Mouse (Mus musculus) intestine, embryonic 15.5 days (tissue): Measurements from ENCODE around the gene Sowahd. TPM values are rescaled to one million over a fixed set of nuclear protein-coding genes. Genes with fewer than 3 reads are reported as not detected.

Experiments
- polyA plus RNA-seq: library from polyadenylated mRNA; unstranded; fragments of >200 nt; fragmentation: Nextera tagmentation; extraction: Ambion mirVana; gene quantifications from 2 replicates; pipeline ENCODE4 v1.2.1, GENCODE M21; 2015

The Sowahd gene
- polyA plus RNA-seq, 1 experiment from 2014 or later, result not detected

Other genes starting within 250 kb of the Sowahd start
- gene Ube2a, start 174.9 kb upstream of the Sowahd start, polyA plus RNA-seq, result 103 and 115 TPM in 2 replicates
- 27.2 and 28.6 TPM in 2 replicates for gene C330007P06Rik, start 174.7 kb upstream of the Sowahd start, polyA plus RNA-seq
- 1.7 and 2.1 TPM in 2 replicates for gene Nkrf, start 145.9 kb upstream of the Sowahd start, polyA plus RNA-seq
- 13.1 and 13.6 TPM in 2 replicates for gene Sept6, start 57.1 kb upstream of the Sowahd start, polyA plus RNA-seq
- gene Rpl39, start 36.6 kb downstream of the Sowahd start, polyA plus RNA-seq, result 517 and 629 TPM in 2 replicates
- gene Upf3b, start 61.5 kb downstream of the Sowahd start, polyA plus RNA-seq, result 18.3 TPM in 2 replicates
- gene Nkap, start 78.0 kb downstream of the Sowahd start, polyA plus RNA-seq, result 11.4 and 12.3 TPM in 2 replicates
- 0.11 TPM in 1 of 2 replicates, not detected in the other for gene Akap14, start 120.0 kb downstream of the Sowahd start, polyA plus RNA-seq
- gene Ndufa1, start 142.3 kb downstream of the Sowahd start, polyA plus RNA-seq, result 385 and 424 TPM in 2 replicates
- gene Rnf113a1, start 142.4 kb downstream of the Sowahd start, polyA plus RNA-seq, result 8.3 and 9.3 TPM in 2 replicates
- gene Gm9, start 162.2 kb downstream of the Sowahd start, polyA plus RNA-seq, result not detected in 2 replicates
- gene Rhox1, start 173.4 kb downstream of the Sowahd start, polyA plus RNA-seq, result not detected in 2 replicates
- not detected in 2 replicates for gene Rhox2a, start 196.1 kb downstream of the Sowahd start, polyA plus RNA-seq
- not detected in 2 replicates for gene Rhox3a, start 201.1 kb downstream of the Sowahd start, polyA plus RNA-seq
- gene Rhox4a, start 216.5 kb downstream of the Sowahd start, polyA plus RNA-seq, result not detected in 2 replicates